Mouse (Mus musculus) neural tube, embryonic 14.5 days (tissue): ENCODE measurements around the gene Ncapg. TPM values are rescaled to one million over a fixed set of nuclear protein-coding genes. Genes with fewer than 3 reads are reported as not detected.

Experiments
- ATAC-seq: fragments of 200-750 bp; cut with Nextera tagmentation; 2 replicates; pipeline ENCODE4 v1.8.0; 2017; ENCODE audit warnings: low read depth, mild to moderate bottlenecking, moderate TSS enrichment, moderate library complexity
- H3K27ac ChIP-seq: fragments of 300-500 bp; sonication (generic); 2 replicates; pipeline ENCODE4 v1.5.1; 2014; ENCODE audit warnings: low read depth, mild to moderate bottlenecking, control low read depth, low read length, moderate library complexity, mixed read lengths
- H3K27me3 ChIP-seq: fragments of 300-500 bp; sonication (generic); 2 replicates; pipeline ENCODE4 v1.6.1; 2014; ENCODE audit warnings: low read length; ENCODE audit not compliant: control insufficient read depth, insufficient read depth
- H3K36me3 ChIP-seq: fragments of 300-500 bp; sonication (generic); 2 replicates; pipeline ENCODE4 v1.6.1; 2014; ENCODE audit warnings: low read length, mixed read lengths; ENCODE audit not compliant: control insufficient read depth, insufficient read depth
- H3K4me1 ChIP-seq: fragments of 300-500 bp; sonication (generic); 2 replicates; pipeline ENCODE4 v1.6.1; 2014; ENCODE audit warnings: low read length; ENCODE audit not compliant: control insufficient read depth, insufficient read depth
- H3K4me2 ChIP-seq: fragments of 300-500 bp; sonication (generic); 2 replicates; pipeline ENCODE4 v1.6.1; 2014; ENCODE audit warnings: mild to moderate bottlenecking, low read depth, low read length, control low read depth
- H3K4me3 ChIP-seq: fragments of 300-500 bp; sonication (generic); 2 replicates; pipeline ENCODE4 v1.5.1; 2014; ENCODE audit warnings: low read depth, low read length, control low read depth, mixed read lengths
- H3K9ac ChIP-seq: fragments of 300-500 bp; sonication (generic); replicated peaks from 2 replicates; pipeline ENCODE4 v1.6.1; 2014; ENCODE audit warnings: low read depth, mild to moderate bottlenecking, control low read depth, low read length, mixed read lengths
- H3K9me3 ChIP-seq: fragments of 300-500 bp; sonication (generic); 2 replicates; pipeline ENCODE4 v1.6.1; 2016; ENCODE audit warnings: low read length; ENCODE audit not compliant: control insufficient read depth
- WGBS: fragments of 180-500 bp; shearing (Covaris S2); extraction: QIAGEN DNeasy Blood & Tissue Kit; methylation state at CpG from one replicate; pipeline ENCODE4 v1.1.7; 2014; 5-methylcytosine and 5-hydroxymethylcytosine counted together
- polyA plus RNA-seq: library from polyadenylated mRNA; unstranded; fragments of >200 nt; fragmentation: Nextera tagmentation; extraction: Ambion mirVana; gene quantifications from 2 replicates; pipeline ENCODE4 v1.2.1, GENCODE M21; 2014

Gene Ncapg
- polyA plus RNA-seq = 3.5 and 5.4 TPM in 2 replicates

DNA sequence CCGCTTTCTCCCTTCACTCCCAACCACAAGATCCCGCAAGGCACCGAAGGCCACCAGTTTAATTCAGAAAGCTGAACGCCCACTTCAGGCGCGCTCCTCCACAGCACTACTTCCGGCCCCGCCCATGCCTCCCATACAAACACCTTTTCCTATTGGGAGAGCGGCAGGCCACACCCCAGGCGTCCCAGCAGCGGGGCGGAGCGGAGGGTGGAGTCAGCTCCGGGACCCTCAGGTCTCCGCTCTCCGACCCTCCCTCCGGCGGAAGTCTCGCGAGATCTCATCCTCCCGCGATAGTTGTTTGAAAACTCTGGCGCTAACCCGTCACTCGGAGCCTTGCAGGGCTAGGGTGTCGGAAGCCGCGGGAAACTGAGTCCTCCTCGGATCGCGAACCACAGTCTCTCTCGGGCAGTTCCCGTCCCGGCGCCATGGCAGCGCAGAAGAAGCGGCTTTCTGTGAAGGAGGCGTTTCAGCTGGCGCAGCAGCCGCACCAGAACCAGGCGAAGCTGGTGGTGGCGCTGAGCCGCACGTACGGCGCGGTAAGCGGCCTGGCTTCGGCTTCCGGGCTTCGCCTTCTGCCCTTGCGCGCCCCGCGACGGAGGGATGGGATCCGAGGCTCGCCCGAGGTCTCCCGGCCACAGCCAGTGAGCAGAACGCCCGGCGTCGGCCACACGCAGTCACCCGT lies at the start of gene Ncapg:
Gene Ncapg (plus strand): TSS at position 322 of the 682 bp plus-strand sequence.
- peak; percentile 100 for ATAC-seq
- 0% methylated on average over 66 of the region's 66 CpGs for WGBS

DNA sequence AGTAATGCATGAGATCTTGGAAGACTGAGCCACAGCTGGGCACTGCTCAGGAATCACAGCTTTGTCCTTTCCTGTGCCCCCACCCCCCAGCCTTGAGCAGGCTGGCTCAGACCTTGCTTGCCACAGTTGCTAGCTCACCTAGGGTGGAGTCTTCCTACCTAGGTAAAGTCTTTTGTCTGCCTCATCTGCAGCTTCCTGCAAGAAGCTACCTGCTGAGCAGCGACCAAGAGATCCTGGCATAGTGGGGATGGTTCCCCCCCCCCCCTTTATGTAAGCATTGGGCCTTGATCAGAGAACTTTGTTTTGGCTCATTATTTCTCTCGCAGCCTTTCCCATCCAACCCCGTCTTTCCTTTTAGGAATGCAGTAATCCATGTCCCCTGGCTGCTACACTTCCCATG lies 48.2 kb upstream of the Ncapg start:
- H3K9ac ChIP-seq = no peak overlapping the region
- H3K4me3 ChIP-seq = no peak overlapping the region
- no peaks in the 10 kb centered on the region for H3K4me1 ChIP-seq
- H3K4me2 ChIP-seq = no peak overlapping the region
- no peaks in the 10 kb centered on the region for H3K27me3 ChIP-seq
- ATAC-seq = no peak
- H3K36me3 ChIP-seq = no peaks in the 10 kb centered on the region
- 61% methylated on average over 3 of the region's 3 CpGs for WGBS
- H3K27ac ChIP-seq = no peak overlapping the region
- no peaks in the 10 kb centered on the region; the same call in 1 of the 2 replicates for H3K9me3 ChIP-seq

More for the DNA sequence above, at the start of gene Ncapg:
- Histone ChIP-seq H3K4me3 (peak within 1 kb of the TSS; percentile 77), H3K9ac (peak within 1 kb of the TSS; percentile 74), H3K27ac (peak within 1 kb of the TSS; percentile 60), H3K27me3 (no peaks in the 10 kb centered on the region), H3K4me1 (peaks cover 11% of the 10 kb centered on the region), H3K36me3 (no peaks in the 10 kb centered on the region), H3K4me2 (peak within 1 kb of the TSS; percentile 97), H3K9me3 (no peaks in the 10 kb centered on the region)

GRCm38 (mm10) chr5:45627771-45628170 lies 41.9 kb upstream of the Ncapg start:
- no peaks in the 10 kb centered on the region for H3K27me3 ChIP-seq
- 61% methylated on average over 1 of the region's 1 CpGs for WGBS
- H3K9me3 ChIP-seq = no peaks in the 10 kb centered on the region
- H3K4me2 ChIP-seq = no peak overlapping the region
- H3K27ac ChIP-seq = no peak overlapping the region
- ATAC-seq = no peak
- no peaks in the 10 kb centered on the region for H3K4me1 ChIP-seq
- no peak overlapping the region for H3K9ac ChIP-seq
- no peak overlapping the region for H3K4me3 ChIP-seq
- H3K36me3 ChIP-seq = no peaks in the 10 kb centered on the region

GRCm38 (mm10) chr5:45629470-45629869 lies 40.2 kb upstream of the Ncapg start:
- H3K36me3 ChIP-seq = no peaks in the 10 kb centered on the region
- H3K4me3 ChIP-seq = no peak overlapping the region
- H3K4me1 ChIP-seq = no peaks in the 10 kb centered on the region
- no peaks in the 10 kb centered on the region for H3K9me3 ChIP-seq
- ATAC-seq = no peak
- no peak overlapping the region for H3K4me2 ChIP-seq
- H3K27me3 ChIP-seq = no peaks in the 10 kb centered on the region
- H3K9ac ChIP-seq = no peak overlapping the region
- H3K27ac ChIP-seq = no peak overlapping the region

DNA sequence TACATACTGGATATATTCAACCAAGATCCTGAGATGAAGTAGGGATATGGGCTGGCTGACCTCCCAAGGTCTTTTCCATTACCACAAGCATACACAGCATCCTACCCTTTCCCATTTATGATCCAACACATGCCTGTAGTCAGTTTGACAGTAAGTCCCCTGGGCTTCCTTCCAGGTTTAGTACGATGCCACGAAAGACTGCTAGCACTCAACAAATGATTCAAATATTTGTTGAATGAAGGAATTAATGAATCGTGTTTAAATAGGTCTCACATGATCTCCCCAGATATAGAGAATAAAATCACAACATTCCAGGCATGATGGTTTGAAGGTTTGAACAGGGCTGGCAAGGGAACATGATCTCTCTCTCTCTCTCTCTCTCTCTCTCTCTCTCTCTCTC lies 31.3 kb upstream of the Ncapg start:
- Histone ChIP-seq H3K4me3 (peak overlapping the region; percentile 57), H3K9me3 (no peaks in the 10 kb centered on the region), H3K4me2 (peak overlapping the region; percentile 65), H3K9ac (no peak overlapping the region; the same call in 1 of the 2 replicates), H3K27me3 (0 out of 2 replicates have a peak, but pooled peaks cover 3% of the 10 kb centered on the region), H3K4me1 (no peaks in the 10 kb centered on the region), H3K27ac (no peak overlapping the region), H3K36me3 (no peaks in the 10 kb centered on the region)
- 41% methylated on average over 3 of the region's 3 CpGs for WGBS
- no peak for ATAC-seq

DNA sequence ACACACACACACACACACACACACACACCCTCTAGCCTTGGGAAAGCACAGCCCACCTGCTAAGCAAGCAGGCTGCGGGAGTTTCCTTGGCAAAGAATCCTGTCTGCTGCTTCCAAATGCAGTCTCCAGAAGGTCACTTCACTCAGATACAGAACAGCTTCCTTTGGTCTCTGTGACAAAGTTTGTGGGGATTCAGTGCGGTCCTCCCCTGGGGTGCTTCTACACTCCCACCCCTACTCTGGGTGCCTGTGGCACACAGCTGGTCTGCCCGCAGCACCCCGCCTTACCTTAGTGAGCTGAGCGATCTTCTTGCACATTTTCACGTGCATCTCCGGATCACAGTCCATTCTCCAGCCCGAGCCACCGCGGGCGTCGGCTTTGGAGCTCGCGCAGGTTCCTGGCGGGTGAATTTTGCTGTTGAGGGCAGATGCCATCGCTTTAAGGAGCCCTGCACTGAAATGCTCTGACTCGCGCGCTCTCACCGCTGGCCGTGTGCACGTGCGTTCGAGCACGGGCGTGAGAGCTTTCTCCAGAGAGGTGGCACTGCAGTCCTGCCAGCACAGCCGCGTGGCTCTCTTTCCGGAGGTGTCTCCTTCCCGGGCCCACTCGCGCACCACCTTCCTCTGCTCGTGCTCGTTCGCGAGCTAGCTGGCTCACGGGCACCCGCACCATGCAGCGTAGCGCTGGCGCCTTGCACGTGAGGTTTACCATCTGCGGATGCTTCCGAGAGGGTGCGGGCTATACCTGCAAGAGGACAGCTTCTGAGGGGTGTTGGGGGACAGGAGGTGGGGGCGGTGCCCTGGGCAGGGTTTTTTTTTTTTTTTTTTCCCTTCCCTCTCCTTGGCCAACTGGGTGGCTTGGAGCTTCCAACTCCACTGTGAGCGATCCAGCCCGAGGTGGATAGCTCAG lies 30.7 kb upstream of the Ncapg start, which contains the start of gene Fam184b:
Gene Fam184b (minus strand): TSS at position 809 of the 909 bp plus-strand sequence.
- WGBS = under 1% methylated on average over 48 of the region's 48 CpGs
- H3K27me3 ChIP-seq = 0 out of 2 replicates have a peak, but pooled peaks cover 3% of the 10 kb centered on the region
- H3K4me2 ChIP-seq = peak within 1 kb of the TSS; percentile 65
- no peaks in the 10 kb centered on the region for H3K36me3 ChIP-seq
- H3K9me3 ChIP-seq = no peaks in the 10 kb centered on the region
- H3K27ac ChIP-seq = peak within 1 kb of the TSS; percentile 72
- no peaks in the 10 kb centered on the region for H3K4me1 ChIP-seq
- H3K4me3 ChIP-seq = peak within 1 kb of the TSS; percentile 57
- peak within 1 kb of the TSS; percentile 70 for H3K9ac ChIP-seq
- ATAC-seq = peak; percentile 99

DNA sequence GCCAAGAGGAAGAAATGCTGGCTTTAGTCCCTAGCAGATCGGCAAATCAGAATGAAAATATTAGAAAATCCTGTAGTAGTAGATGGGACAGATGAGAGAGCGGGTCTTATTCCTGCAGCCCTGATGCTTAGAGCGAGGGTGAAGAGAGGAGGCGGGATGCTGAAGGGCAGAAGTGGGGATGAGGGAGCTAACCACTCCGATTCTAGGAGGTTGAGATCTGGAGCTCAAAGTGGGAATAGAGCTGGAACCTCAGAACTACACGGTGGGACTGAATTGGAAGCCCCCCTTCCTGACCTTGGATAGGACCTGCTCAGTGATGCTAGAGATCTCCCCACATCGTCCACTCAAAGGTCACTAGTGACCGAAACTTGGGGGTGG lies 30.0 kb upstream of the Ncapg start:
- H3K36me3 ChIP-seq = no peaks in the 10 kb centered on the region
- ATAC-seq = peak; percentile 44
- no peaks in the 10 kb centered on the region for H3K9me3 ChIP-seq
- H3K4me1 ChIP-seq = no peaks in the 10 kb centered on the region
- under 1% methylated on average over 8 of the region's 8 CpGs for WGBS
- no peak overlapping the region for H3K27ac ChIP-seq
- H3K27me3 ChIP-seq = 0 out of 2 replicates have a peak, but pooled peaks cover 3% of the 10 kb centered on the region
- H3K4me2 ChIP-seq = peak overlapping the region; percentile 65
- H3K9ac ChIP-seq = peak overlapping the region; percentile 70
- peak overlapping the region; percentile 57 for H3K4me3 ChIP-seq

GRCm38 (mm10) chr5:45651026-45651703 lies 18.6 kb upstream of the Ncapg start:
- ATAC-seq = no peak
- Histone ChIP-seq H3K4me2 (no peak overlapping the region), H3K27ac (no peak overlapping the region), H3K27me3 (no peaks in the 10 kb centered on the region), H3K4me3 (no peak overlapping the region), H3K4me1 (no peaks in the 10 kb centered on the region), H3K9ac (no peak overlapping the region), H3K36me3 (no peaks in the 10 kb centered on the region), H3K9me3 (no peaks in the 10 kb centered on the region)
- 94% methylated on average over 2 of the region's 2 CpGs for WGBS
